Mouse (Mus musculus) right cerebral cortex, postnatal 10 days (tissue): ENCODE measurements at regions not wholly inside any gene's neighbourhood (a gene's known extent, or its start where the extent isn't known, plus 50 kb on each side); places are given as distances from the start of the nearest gene placed in this dataset.
A peak's percentile ranks its signal among the peaks of the same experiment; 100 is the strongest.
"Not testable (repeated sequence)": the region's sequence is repeated elsewhere in the genome, so short reads cannot be mapped to it uniquely, and the experiment has no call there.

Experiments
- DNase-seq, 2 experiments: peaks; one replicate each; pipeline ENCODE4 v3.0.0; 2021; ENCODE audit warnings: low spot score in 2 of 2

DNA sequence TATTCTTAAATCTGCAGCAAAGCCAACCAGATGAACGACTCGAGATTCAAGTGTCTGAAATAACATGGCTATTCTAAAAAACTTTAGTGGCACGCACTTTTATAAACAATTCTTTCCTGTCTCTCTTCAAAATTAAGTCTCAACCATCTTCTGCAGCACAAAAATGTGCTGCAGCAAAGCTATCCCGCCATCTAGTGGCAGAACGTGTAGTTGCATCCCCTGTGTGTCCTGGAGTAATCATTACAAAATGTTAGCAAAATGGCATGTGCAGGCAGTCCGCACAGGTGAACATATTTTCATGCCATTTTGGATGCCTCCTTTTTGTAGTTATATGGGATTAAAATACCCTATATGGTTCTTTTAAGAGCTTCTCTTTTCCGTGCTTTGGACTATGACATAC lies 293.1 kb upstream of the Slc7a14 start:
- DNase-seq: peak; percentile 79 to 87

DNA sequence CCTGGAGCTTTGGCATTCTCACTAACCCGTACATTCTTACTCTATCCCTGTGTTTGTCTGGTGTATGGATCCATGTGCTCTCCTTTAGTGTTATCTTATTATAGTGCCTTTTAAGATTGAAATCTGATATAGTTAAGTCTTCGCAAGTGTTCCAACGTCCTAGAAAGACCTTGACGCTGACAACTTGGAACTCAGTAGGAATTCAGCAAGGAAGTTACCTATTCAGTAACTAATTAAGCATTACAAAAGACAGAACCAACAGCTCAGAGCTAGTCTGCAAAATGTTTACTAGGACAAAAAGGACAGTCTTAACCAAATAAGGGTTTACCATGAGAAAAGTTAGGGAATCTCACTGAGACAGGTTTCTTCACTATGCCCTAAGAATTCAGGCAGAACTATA lies 286.4 kb upstream of the Slc7a14 start:
- DNase-seq: not testable (repeated sequence)

DNA sequence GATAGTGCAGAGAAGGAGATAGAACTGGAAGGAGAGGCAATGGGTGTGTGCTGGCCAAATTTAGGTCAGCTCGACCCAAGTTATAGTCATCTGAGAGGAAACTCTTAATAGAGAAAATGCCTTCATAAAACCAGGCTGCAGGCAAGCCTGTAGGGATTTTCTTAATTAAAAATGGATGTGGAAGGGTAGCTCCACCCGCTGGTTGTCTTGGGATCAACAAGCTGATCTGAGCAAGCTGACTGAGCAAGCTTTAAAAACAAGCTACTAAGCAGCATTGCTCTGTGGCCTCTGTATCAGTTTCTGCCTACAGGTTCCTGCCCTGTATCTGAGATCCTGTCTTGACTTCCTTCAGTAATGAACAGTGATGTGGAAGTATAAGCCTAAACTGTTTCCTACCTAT lies 275.8 kb upstream of the Slc7a14 start:
- peak in 1 of 2 experiments; percentile 44 for DNase-seq

DNA sequence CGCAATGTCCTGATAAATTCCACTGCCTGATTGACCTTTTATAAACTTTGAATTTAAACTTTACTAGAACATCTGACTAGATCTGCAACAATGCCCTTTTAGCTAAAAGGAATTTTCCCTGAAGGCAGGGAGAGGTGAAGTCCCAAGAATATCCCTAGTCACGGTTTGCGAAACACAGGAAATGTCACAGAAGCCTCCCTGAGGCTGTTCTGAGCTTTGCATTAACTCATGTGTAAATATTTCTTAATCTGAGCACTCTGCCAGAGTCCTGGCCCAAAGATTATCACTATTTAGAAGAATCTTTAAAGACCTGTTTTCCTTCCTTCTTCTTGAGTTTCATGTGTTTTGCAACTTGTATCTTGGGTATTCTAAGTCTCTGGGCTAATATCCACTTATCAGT lies 263.7 kb upstream of the Slc7a14 start:
- DNase-seq: no peak
